Mouse (Mus musculus): ENCODE measurements at regions not wholly inside any gene's neighbourhood (a gene's known extent, or its start where the extent isn't known, plus 50 kb on each side); places are given as distances from the start of the nearest gene placed in this dataset.

- H3K9ac ChIP-seq (replicated peaks; ENCODE audit: low read length), result no peak overlapping the region
- H3K4me2 ChIP-seq (ENCODE audit: low read depth, low read length), result no peak overlapping the region
- H3K27ac ChIP-seq (replicated peaks; ENCODE audit: low read depth, low read length), result no peak overlapping the region
- DNase-seq (ENCODE audit: low spot score), result no peak
- WGBS, result 69% methylated on average over 1 of the region's 1 CpGs
- H3K4me1 ChIP-seq (ENCODE audit: control insufficient read depth, insufficient read depth, low read length), result no peaks in the 10 kb centered on the region
- no peak for ATAC-seq (replicated peaks; ENCODE audit: insufficient number of reproducible peaks, low FRiP score, low TSS enrichment, low read depth)
- no peaks in the 10 kb centered on the region for H3K36me3 ChIP-seq (replicated peaks; ENCODE audit: control insufficient read depth, insufficient read depth, low read depth, low read length)
- no peak overlapping the region for H3K4me3 ChIP-seq (ENCODE audit: low read depth, low read length)
- H3K27me3 ChIP-seq (ENCODE audit: control insufficient read depth, insufficient read depth, low read length), result no peaks in the 10 kb centered on the region
- H3K9me3 ChIP-seq (replicated peaks; ENCODE audit: control insufficient read depth, low read length), result no peaks in the 10 kb centered on the region
Measured at GRCm38 (mm10) chr15:19395681-19396080, 576.9 kb downstream of the Cdh10 start.
